Mouse (Mus musculus) midbrain, postnatal 0 days (tissue): ENCODE results near the gene Fam222b. TPM values are rescaled to one million over a fixed set of nuclear protein-coding genes. Genes with fewer than 3 reads are reported as not detected.

Experiments used
- ATAC-seq: fragments of 200-750 bp; cut with Nextera tagmentation; 2 replicates; pipeline ENCODE4 v1.8.0; 2017; ENCODE audit warnings: moderate number of reproducible peaks, mild to moderate bottlenecking, moderate TSS enrichment, moderate library complexity; ENCODE audit not compliant: low FRiP score
- DNase-seq: peaks from one replicate; pipeline ENCODE4 v3.0.0-alpha.2; 2015; ENCODE audit warnings: low spot score
- H3K27ac ChIP-seq: fragments of 300-500 bp; sonication (generic); 2 replicates; pipeline ENCODE4 v1.5.1; 2014; ENCODE audit warnings: low read depth, mild to moderate bottlenecking, low read length, mixed read lengths
- H3K27me3 ChIP-seq: fragments of 300-500 bp; sonication (generic); 2 replicates; pipeline ENCODE4 v1.6.1; 2014; ENCODE audit warnings: low read length, control low read depth, mixed read lengths; ENCODE audit not compliant: insufficient read depth
- H3K36me3 ChIP-seq: fragments of 300-500 bp; sonication (generic); 2 replicates; pipeline ENCODE4 v1.6.1; 2014; ENCODE audit warnings: low read length, control low read depth, mixed read lengths; ENCODE audit not compliant: insufficient read depth
- H3K4me1 ChIP-seq: fragments of 300-500 bp; sonication (generic); 2 replicates; pipeline ENCODE4 v1.6.1; 2014; ENCODE audit warnings: mild to moderate bottlenecking, control low read depth, antibody characterized with exemption, low read length, mixed read lengths; ENCODE audit not compliant: insufficient read depth
- H3K4me2 ChIP-seq: fragments of 300-500 bp; sonication (generic); 2 replicates; pipeline ENCODE4 v1.6.1; 2014; ENCODE audit warnings: low read depth, mild to moderate bottlenecking, low read length, mixed read lengths; ENCODE audit not compliant: poor library complexity, severe bottlenecking
- H3K4me3 ChIP-seq: fragments of 300-500 bp; sonication (generic); 2 replicates; pipeline ENCODE4 v1.5.1; 2014; ENCODE audit warnings: low read depth, mild to moderate bottlenecking, low read length, moderate library complexity
- H3K9ac ChIP-seq: fragments of 300-500 bp; sonication (generic); replicated peaks from 2 replicates; pipeline ENCODE4 v1.6.1; 2014; ENCODE audit warnings: mild to moderate bottlenecking, low read length, moderate library complexity, mixed read lengths; ENCODE audit not compliant: poor library complexity, severe bottlenecking
- H3K9me3 ChIP-seq: fragments of 300-500 bp; sonication (generic); 2 replicates; pipeline ENCODE4 v1.6.1; 2016; ENCODE audit warnings: low read length, control low read depth
- CTCF ChIP-seq: IDR thresholded peaks from 2 replicates; pipeline ENCODE4 v1.5.1; 2016; ENCODE audit warnings: antibody characterized with exemption, mild to moderate bottlenecking
- WGBS: fragments of 180-500 bp; shearing (Covaris S2); extraction: QIAGEN DNeasy Blood & Tissue Kit; methylation state at CpG from one replicate; pipeline ENCODE4 v1.1.7; 2014; 5-methylcytosine and 5-hydroxymethylcytosine counted together
- polyA plus RNA-seq: library from polyadenylated mRNA; unstranded; fragments of >200 nt; fragmentation: Nextera tagmentation; extraction: Ambion mirVana; gene quantifications from 2 replicates; pipeline ENCODE4 v1.2.1, GENCODE M21; 2015
- total RNA-seq: library from RNA; depleted of rRNA; stranded (reverse); fragments of >200 nt; gene quantifications from 2 replicates; pipeline ENCODE4 v1.2.3, GENCODE M21; 2014

Fam222b gene
- total and polyA plus RNA-seq, 2 experiments from 2014 or later = 29.1 to 34.5 TPM

- H3K36me3 ChIP-seq = peaks cover 23% of the 10 kb centered on the region
- 88% methylated on average over 6 of the region's 6 CpGs for WGBS
These were observed 24.8 kb upstream of the Fam222b start for GRCm38 (mm10) chr11:78069646-78070045.

DNA sequence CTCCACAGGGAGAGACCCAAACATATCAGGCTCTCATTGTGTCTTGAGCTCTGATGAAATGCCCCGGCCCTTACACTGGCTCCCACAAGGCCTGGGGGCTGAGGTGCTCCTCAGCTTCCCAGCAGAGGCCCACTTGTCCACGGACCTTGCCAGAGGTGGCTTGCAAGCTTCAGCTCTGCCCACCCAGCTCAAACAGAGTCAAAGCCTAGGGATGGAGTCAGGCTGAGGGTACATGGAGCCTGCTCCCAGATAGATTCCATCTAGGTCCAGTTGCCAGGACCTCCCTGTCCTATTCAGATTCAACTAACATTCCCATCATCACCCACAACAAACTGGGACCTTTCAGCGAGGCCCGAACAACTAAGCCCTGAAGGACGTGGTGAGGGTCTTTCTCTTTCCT is 22.5 kb upstream of the Fam222b start:
- Histone ChIP-seq H3K27ac (no peak overlapping the region), H3K9me3 (no peaks in the 10 kb centered on the region), H3K9ac (no peak overlapping the region), H3K4me1 (no peaks in the 10 kb centered on the region), H3K36me3 (peaks cover 37% of the 10 kb centered on the region), H3K27me3 (no peaks in the 10 kb centered on the region), H3K4me2 (no peak overlapping the region), H3K4me3 (no peak overlapping the region)
- DNase-seq = no peak
- no peak for TF ChIP-seq CTCF
- WGBS = 86% methylated on average over 5 of the region's 5 CpGs
- no peak for ATAC-seq

More at GRCm38 (mm10) chr11:78069646-78070045, 24.8 kb upstream of the Fam222b start:
- Histone ChIP-seq H3K4me1 (no peaks in the 10 kb centered on the region), H3K9ac (no peak overlapping the region), H3K4me3 (no peak overlapping the region), H3K27ac (no peak overlapping the region), H3K4me2 (no peak overlapping the region), H3K9me3 (no peaks in the 10 kb centered on the region), H3K27me3 (no peaks in the 10 kb centered on the region)
- no peak for ATAC-seq
- no peak for TF ChIP-seq CTCF
- DNase-seq = no peak

GRCm38 (mm10) chr11:78072425-78073130 is 21.9 kb upstream of the Fam222b start:
- Histone ChIP-seq H3K27me3 (no peaks in the 10 kb centered on the region), H3K4me2 (no peak overlapping the region), H3K27ac (no peak overlapping the region), H3K9me3 (no peaks in the 10 kb centered on the region), H3K4me1 (no peaks in the 10 kb centered on the region), H3K36me3 (peaks cover 41% of the 10 kb centered on the region), H3K9ac (no peak overlapping the region), H3K4me3 (no peak overlapping the region)
- no peak for TF ChIP-seq CTCF
- no peak for DNase-seq
- WGBS = 28% methylated on average over 6 of the region's 6 CpGs
- ATAC-seq = no peak

- no peaks in the 10 kb centered on the region for H3K4me1 ChIP-seq
- no peak overlapping the region for H3K4me2 ChIP-seq
- H3K9ac ChIP-seq = no peak overlapping the region
- H3K9me3 ChIP-seq = no peaks in the 10 kb centered on the region
- no peak for TF ChIP-seq CTCF
- H3K27ac ChIP-seq = no peak overlapping the region
- H3K27me3 ChIP-seq = no peaks in the 10 kb centered on the region
- 95% methylated on average over 9 of the region's 9 CpGs for WGBS
- H3K4me3 ChIP-seq = no peak overlapping the region
- H3K36me3 ChIP-seq = peaks cover 43% of the 10 kb centered on the region
- ATAC-seq (no peak), DNase-seq (no peak)
These were observed 20.7 kb upstream of the Fam222b start for GRCm38 (mm10) chr11:78073577-78074276.

GRCm38 (mm10) chr11:78074277-78074652 is 20.2 kb upstream of the Fam222b start:
- no peaks in the 10 kb centered on the region for H3K27me3 ChIP-seq
- ATAC-seq = no peak
- TF ChIP-seq CTCF = no peak
- peaks cover 43% of the 10 kb centered on the region for H3K36me3 ChIP-seq
- DNase-seq = no peak
- 97% methylated on average over 2 of the region's 2 CpGs for WGBS
- H3K4me1 ChIP-seq = no peaks in the 10 kb centered on the region
- no peak overlapping the region for H3K27ac ChIP-seq
- no peak overlapping the region for H3K4me2 ChIP-seq
- H3K4me3 ChIP-seq = no peak overlapping the region
- H3K9ac ChIP-seq = no peak overlapping the region
- H3K9me3 ChIP-seq = no peaks in the 10 kb centered on the region

DNA sequence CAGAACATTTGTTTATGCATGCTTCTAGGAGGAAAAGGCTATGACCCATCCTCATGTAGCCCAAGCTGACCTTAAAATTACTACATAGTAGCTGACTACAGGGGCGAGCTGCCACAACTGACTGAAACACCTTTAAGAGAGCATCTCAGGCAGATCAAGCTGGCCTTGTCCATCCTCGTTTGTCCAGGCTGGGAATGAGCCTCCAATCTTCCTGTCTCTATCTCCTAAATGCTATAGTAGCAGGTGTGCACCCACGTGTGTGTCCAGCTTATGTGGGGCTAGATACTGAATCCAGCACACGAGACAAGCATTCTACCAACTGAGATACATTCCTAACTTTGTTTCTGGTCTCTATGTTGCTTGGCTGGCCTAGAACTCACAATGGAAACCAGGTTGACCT is 19.8 kb upstream of the Fam222b start:
- Histone ChIP-seq H3K4me1 (no peaks in the 10 kb centered on the region), H3K4me3 (no peak overlapping the region), H3K9ac (no peak overlapping the region), H3K27ac (no peak overlapping the region), H3K9me3 (no peaks in the 10 kb centered on the region), H3K27me3 (no peaks in the 10 kb centered on the region), H3K4me2 (no peak overlapping the region), H3K36me3 (peaks cover 43% of the 10 kb centered on the region)
- ATAC-seq (no peak), DNase-seq (no peak)
- 87% methylated on average over 4 of the region's 4 CpGs for WGBS
- no peak for TF ChIP-seq CTCF
